In genomic region chr8:86923219-86923835, GRCm38 (mm10) we compare ENCODE assay signal across 15 mouse cellular contexts. TPM values are rescaled to one million over a fixed set of nuclear protein-coding genes. Genes with fewer than 3 reads are reported as not detected.
DNase-seq lines count a peak whose midpoint lies in the region; ATAC-seq lines count a peak whose summit lies in the region.
"Had no signal": no experiment of that assay in that cellular context is flagged by ENCODE, and none has a peak within 500 bp of the region (broad histone marks: within the 10 kb centered on the region; RNA-seq: fewer than 3 reads in every experiment).

No protein-coding gene starts in this region.

- H3K4me2 ChIP-seq in midbrain, embryonic 11.5 days: no peak overlapping the region
- H3K4me2 ChIP-seq in midbrain, embryonic 15.5 days: no peak overlapping the region
- H3K4me2 ChIP-seq: liver, embryonic 13.5 days had no signal

- no peaks in the 10 kb centered on the region for H3K36me3 ChIP-seq in midbrain, embryonic 11.5 days (ENCODE audit: control insufficient read depth, insufficient read depth, low read length)
- H3K36me3 ChIP-seq in midbrain, embryonic 15.5 days (replicated peaks): no peaks in the 10 kb centered on the region
- H3K36me3 ChIP-seq: limb, embryonic 10.5 days; liver, embryonic 13.5 days had no signal

- H3K9me3 ChIP-seq in midbrain, embryonic 11.5 days (ENCODE audit: control insufficient read depth, low read length): no peaks in the 10 kb centered on the region
- no peaks in the 10 kb centered on the region for H3K9me3 ChIP-seq in midbrain, embryonic 15.5 days
- H3K9me3 ChIP-seq: limb, embryonic 10.5 days; liver, embryonic 13.5 days had no signal

- WGBS in midbrain, embryonic 11.5 days: 83% methylated on average over 5 of the region's 5 CpGs
- 79% methylated on average over 5 of the region's 5 CpGs for WGBS in midbrain, embryonic 15.5 days

- no peak overlapping the region for H3K9ac ChIP-seq in midbrain, embryonic 11.5 days (ENCODE audit: low read length)
- no peak overlapping the region for H3K9ac ChIP-seq in midbrain, embryonic 15.5 days
- H3K9ac ChIP-seq: liver, embryonic 13.5 days had no signal

- no peak for DNase-seq in cerebellum, postnatal 4 days (ENCODE audit: low spot score in 2 of 2)
- DNase-seq in midbrain, embryonic 11.5 days (ENCODE audit: low spot score, missing footprints): peak; percentile 77
- DNase-seq in cerebellum, adult 9-10 months: peak; percentile 63
- peak; percentile 54 for DNase-seq in mesoderm, embryonic 11.5 days (ENCODE audit: low read depth, low spot score)
- no peak for DNase-seq in urinary bladder, postnatal 14 days (ENCODE audit: low spot score)
- DNase-seq in gastrocnemius, postnatal 25 days: no peak
- DNase-seq: heart, adult 18-20 months; layer of hippocampus, postnatal 36 days; liver, embryonic 13.5 days; retina, postnatal 1 day had no signal

- no peaks in the 10 kb centered on the region for H3K4me1 ChIP-seq in midbrain, embryonic 11.5 days (ENCODE audit: control insufficient read depth, insufficient read depth, low read length)
- H3K4me1 ChIP-seq in midbrain, embryonic 15.5 days: no peaks in the 10 kb centered on the region; the same call in 1 of the 2 replicates
- H3K4me1 ChIP-seq: liver, embryonic 13.5 days had no signal

- 0 out of 2 replicates have a peak, but pooled peaks have one; percentile 54 for ATAC-seq in cerebellum, adult (ENCODE audit: insufficient number of reproducible peaks, low FRiP score, low TSS enrichment)
- no peak for ATAC-seq in midbrain, embryonic 11.5 days (ENCODE audit: low FRiP score)
- no peak for ATAC-seq in midbrain, embryonic 15.5 days (replicated peaks)

- no peak overlapping the region for H3K27ac ChIP-seq in midbrain, embryonic 11.5 days (ENCODE audit: low read depth, low read length)
- H3K27ac ChIP-seq in midbrain, embryonic 15.5 days: no peak overlapping the region
- H3K27ac ChIP-seq: kidney, postnatal 0 days; limb, embryonic 10.5 days; liver, embryonic 13.5 days; stomach, postnatal 0 days had no signal

- H3K27me3 ChIP-seq in midbrain, embryonic 11.5 days (ENCODE audit: control insufficient read depth, insufficient read depth, low read length): no peaks in the 10 kb centered on the region
- H3K27me3 ChIP-seq in midbrain, embryonic 15.5 days (replicated peaks): no peaks in the 10 kb centered on the region

- H3K4me3 ChIP-seq in midbrain, embryonic 11.5 days (ENCODE audit: low read depth, low read length): no peak overlapping the region
- no peak overlapping the region for H3K4me3 ChIP-seq in midbrain, embryonic 15.5 days
- H3K4me3 ChIP-seq: limb, embryonic 10.5 days; liver, embryonic 13.5 days had no signal

RNA-seq across cellular contexts. Expression of gene N4bp1, which starts 38.3 kb away (rescaled TPM):
- 10.2 and 10.8 TPM in 2 replicates for polyA plus RNA-seq in midbrain, embryonic 11.5 days (2014; fragmentation: Nextera tagmentation; extraction: Ambion mirVana)
- 11.4 and 11.8 TPM in 2 replicates for polyA plus RNA-seq in midbrain, embryonic 15.5 days (2015; fragmentation: Nextera tagmentation; extraction: Ambion mirVana)
- 10 to 100 TPM; 14.3 to 14.9 TPM for total RNA-seq in gastrocnemius, postnatal 25 days (2021)

Comparison
In these comparisons a context has a peak if more than half of its experiments do, and no peak if none do; other contexts are left out.
1. DNase-seq: peak in midbrain, embryonic 11.5 days (single experiment), cerebellum, adult 9-10 months (single experiment) and mesoderm, embryonic 11.5 days (single experiment); none in cerebellum, postnatal 4 days (0 of 2), urinary bladder, postnatal 14 days (single experiment) and gastrocnemius, postnatal 25 days (single experiment).